Mouse (Mus musculus) kidney, embryonic 14.5 days (tissue): ENCODE measurements around the gene Olfr700. TPM values are rescaled to one million over a fixed set of nuclear protein-coding genes. Genes with fewer than 3 reads are reported as not detected.
"Not testable (repeated sequence)": the region's sequence is repeated elsewhere in the genome, so short reads cannot be mapped to it uniquely, and the experiment has no call there.

Experiments
- ATAC-seq: fragments of 200-750 bp; cut with Nextera tagmentation; 2 replicates; pipeline ENCODE4 v1.8.0; 2017; ENCODE audit warnings: moderate number of reproducible peaks, mild to moderate bottlenecking, moderate TSS enrichment, moderate library complexity; ENCODE audit not compliant: low FRiP score, low TSS enrichment
- H3K27ac ChIP-seq: fragments of 300-500 bp; sonication (generic); 2 replicates; pipeline ENCODE4 v1.5.1; 2014; ENCODE audit warnings: low read depth, mild to moderate bottlenecking, low read length, moderate library complexity, mixed read lengths
- H3K27me3 ChIP-seq: fragments of 300-500 bp; sonication (generic); 2 replicates; pipeline ENCODE4 v1.6.1; 2014; ENCODE audit warnings: mild to moderate bottlenecking, low read length; ENCODE audit not compliant: control insufficient read depth, insufficient read depth
- H3K36me3 ChIP-seq: fragments of 300-500 bp; sonication (generic); 2 replicates; pipeline ENCODE4 v1.6.1; 2014; ENCODE audit warnings: low read length, mixed read lengths; ENCODE audit not compliant: control insufficient read depth, insufficient read depth
- H3K4me1 ChIP-seq: fragments of 300-500 bp; sonication (generic); 2 replicates; pipeline ENCODE4 v1.6.1; 2014; ENCODE audit warnings: low read length, mixed read lengths; ENCODE audit not compliant: control insufficient read depth, insufficient read depth
- H3K4me2 ChIP-seq: fragments of 300-500 bp; sonication (generic); replicated peaks from 2 replicates; pipeline ENCODE4 v1.6.1; 2014; ENCODE audit warnings: low read depth, mild to moderate bottlenecking, low read length
- H3K4me3 ChIP-seq: fragments of 300-500 bp; sonication (generic); 2 replicates; pipeline ENCODE4 v1.5.1; 2014; ENCODE audit warnings: mild to moderate bottlenecking, low read length
- H3K9ac ChIP-seq: fragments of 300-500 bp; sonication (generic); 2 replicates; pipeline ENCODE4 v1.6.1; 2014; ENCODE audit warnings: low read depth, mild to moderate bottlenecking, low read length, moderate library complexity
- H3K9me3 ChIP-seq: fragments of 300-500 bp; sonication (generic); 2 replicates; pipeline ENCODE4 v1.6.1; 2016; ENCODE audit warnings: low read length; ENCODE audit not compliant: control insufficient read depth
- WGBS: fragments of 180-500 bp; shearing (Covaris S2); extraction: QIAGEN DNeasy Blood & Tissue Kit; methylation state at CpG from one replicate; pipeline ENCODE4 v1.1.7; 2014; 5-methylcytosine and 5-hydroxymethylcytosine counted together
- polyA plus RNA-seq: library from polyadenylated mRNA; unstranded; fragments of >200 nt; fragmentation: Nextera tagmentation; extraction: Ambion mirVana; gene quantifications from 2 replicates; pipeline ENCODE4 v1.2.1, GENCODE M21; 2014

Gene Olfr700
- not detected in 2 replicates for polyA plus RNA-seq

DNA sequence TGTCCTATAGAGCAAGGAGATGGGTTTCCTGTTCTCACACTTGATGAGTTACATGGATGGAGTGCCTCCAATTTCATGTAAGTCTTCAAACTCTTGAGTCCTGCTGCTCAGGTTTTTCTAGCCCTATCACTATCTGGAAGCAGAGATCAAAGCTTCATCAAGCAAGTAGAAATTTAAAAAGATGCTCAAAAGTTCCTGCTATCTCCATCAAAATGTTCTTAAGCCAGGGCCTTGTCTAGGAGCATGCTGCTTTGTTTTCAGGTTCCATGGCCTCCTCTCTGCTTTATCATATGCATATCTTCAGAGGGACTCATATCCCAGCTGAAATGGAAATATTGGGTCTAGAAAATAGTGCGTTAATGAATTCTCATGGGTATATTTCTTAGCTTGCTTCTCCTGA lies at the start of gene Olfr700:
Gene Olfr700 (minus strand): TSS at position 101 of the 400 bp plus-strand sequence.
- Histone ChIP-seq H3K9me3 (no peaks in the 10 kb centered on the region), H3K9ac (no peak within 1 kb of the TSS), H3K4me1 (no peaks in the 10 kb centered on the region), H3K36me3 (no peaks in the 10 kb centered on the region), H3K27me3 (no peaks in the 10 kb centered on the region), H3K27ac (no peak within 1 kb of the TSS), H3K4me3 (no peak within 1 kb of the TSS), H3K4me2 (no peak within 1 kb of the TSS)
- no peak for ATAC-seq
- 86% methylated on average over 1 of the region's 1 CpGs for WGBS

DNA sequence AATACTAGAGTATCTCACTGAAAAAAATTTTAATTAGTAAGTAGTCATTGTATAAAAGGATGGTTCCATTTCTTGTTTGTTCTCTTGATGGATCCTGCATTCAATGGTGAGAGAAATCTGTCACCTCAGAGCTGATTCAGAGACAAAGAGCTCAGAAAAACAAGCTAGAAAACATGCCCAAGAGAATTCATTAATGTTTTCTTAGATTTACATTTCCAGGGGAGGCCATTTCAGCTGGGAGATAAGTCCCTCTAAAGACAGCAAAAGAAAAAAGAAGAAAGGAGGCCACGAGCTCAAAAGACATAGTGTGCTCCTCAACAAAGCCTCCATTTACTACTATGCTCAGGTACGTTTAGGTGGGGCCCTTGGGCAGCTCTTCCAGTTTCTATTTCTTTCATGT lies 34.4 kb upstream of the Olfr700 start, which contains the start of gene Olfr703:
Gene Olfr703 (plus strand): TSS at position 301 of the 400 bp plus-strand sequence.
- Histone ChIP-seq H3K27ac (no peak within 1 kb of the TSS), H3K9ac (no peak within 1 kb of the TSS), H3K36me3 (no peaks in the 10 kb centered on the region), H3K4me1 (no peaks in the 10 kb centered on the region), H3K4me2 (no peak within 1 kb of the TSS), H3K27me3 (no peaks in the 10 kb centered on the region), H3K9me3 (no peaks in the 10 kb centered on the region), H3K4me3 (no peak within 1 kb of the TSS)
- WGBS, result 60% methylated on average over 2 of the region's 2 CpGs
- ATAC-seq, result no peak

DNA sequence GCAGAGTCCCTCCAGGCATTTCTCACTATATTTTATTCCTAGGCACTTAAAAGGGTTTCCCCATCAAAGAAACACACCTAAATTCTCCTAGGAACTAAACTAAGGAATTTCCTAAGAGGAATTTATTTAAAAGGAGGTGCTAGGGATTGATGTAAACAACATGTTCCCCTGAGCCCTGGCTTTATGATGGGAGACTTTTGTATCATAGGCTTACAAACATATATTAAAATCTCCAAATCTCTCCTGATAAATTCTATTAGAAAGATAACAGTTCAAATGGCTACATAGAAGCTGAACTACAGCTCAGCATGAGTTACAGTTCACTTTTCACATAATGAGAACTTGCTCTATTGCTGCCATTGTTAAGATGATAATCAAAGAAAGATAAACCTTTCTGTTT lies 25.2 kb upstream of the Olfr700 start, which contains the start of gene Olfr702:
Gene Olfr702 (minus strand): TSS at position 101 of the 400 bp plus-strand sequence.
- Histone ChIP-seq H3K9ac (no peak within 1 kb of the TSS), H3K4me1 (no peaks in the 10 kb centered on the region), H3K27ac (no peak within 1 kb of the TSS), H3K9me3 (no peaks in the 10 kb centered on the region), H3K4me3 (no peak within 1 kb of the TSS), H3K36me3 (no peaks in the 10 kb centered on the region), H3K4me2 (no peak within 1 kb of the TSS), H3K27me3 (no peaks in the 10 kb centered on the region)
- ATAC-seq, result no peak

DNA sequence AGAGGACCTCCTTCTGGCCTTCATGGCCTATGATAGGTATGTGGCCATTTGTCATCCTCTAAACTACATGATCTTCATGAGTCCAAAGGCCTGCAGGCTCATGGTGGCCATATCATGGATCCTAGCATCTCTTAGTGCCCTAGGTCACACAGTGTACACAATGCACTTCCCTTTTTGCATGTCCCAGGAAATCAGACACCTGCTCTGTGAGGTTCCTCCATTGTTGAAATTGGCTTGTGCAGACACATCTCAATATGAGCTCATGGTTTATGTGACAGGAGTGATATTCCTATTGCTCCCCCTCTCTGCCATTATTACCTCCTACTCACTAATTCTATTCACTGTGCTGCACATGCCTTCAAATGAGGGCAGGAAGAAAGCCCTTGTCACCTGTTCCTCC lies 9.8 kb upstream of the Olfr700 start:
- Histone ChIP-seq H3K36me3 (no peaks in the 10 kb centered on the region), H3K4me2 (no peak overlapping the region), H3K4me1 (no peaks in the 10 kb centered on the region), H3K27ac (no peak overlapping the region), H3K4me3 (no peak overlapping the region), H3K9ac (no peak overlapping the region), H3K9me3 (no peaks in the 10 kb centered on the region), H3K27me3 (no peaks in the 10 kb centered on the region)
- ATAC-seq, result no peak

DNA sequence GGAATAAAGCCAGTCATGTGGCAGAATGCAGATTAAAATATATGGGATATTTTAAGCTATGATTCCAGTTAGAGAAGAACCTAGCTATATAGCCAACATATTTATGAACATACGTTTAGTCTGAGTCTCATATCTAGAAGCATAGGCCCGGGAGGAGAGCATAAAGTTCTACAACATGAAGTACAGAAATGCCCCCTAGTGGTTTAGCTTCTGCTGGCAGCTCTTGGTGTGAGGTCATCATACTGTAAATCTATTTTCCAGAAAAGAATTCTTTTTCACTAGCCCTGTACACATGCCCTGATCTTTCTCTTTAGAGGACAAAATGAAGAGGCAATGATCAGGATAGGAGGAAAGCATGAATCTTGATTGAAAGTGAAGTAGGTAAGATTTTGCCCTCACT lies 7.1 kb upstream of the Olfr700 start:
- no peaks in the 10 kb centered on the region for H3K36me3 ChIP-seq
- ATAC-seq, result no peak
- no peak overlapping the region for H3K27ac ChIP-seq
- no peak overlapping the region for H3K9ac ChIP-seq
- H3K4me1 ChIP-seq, result no peaks in the 10 kb centered on the region
- H3K27me3 ChIP-seq, result no peaks in the 10 kb centered on the region
- WGBS, result 52% methylated on average over 2 of the region's 2 CpGs
- no peak overlapping the region for H3K4me3 ChIP-seq
- no peaks in the 10 kb centered on the region for H3K9me3 ChIP-seq
- H3K4me2 ChIP-seq, result no peak overlapping the region

DNA sequence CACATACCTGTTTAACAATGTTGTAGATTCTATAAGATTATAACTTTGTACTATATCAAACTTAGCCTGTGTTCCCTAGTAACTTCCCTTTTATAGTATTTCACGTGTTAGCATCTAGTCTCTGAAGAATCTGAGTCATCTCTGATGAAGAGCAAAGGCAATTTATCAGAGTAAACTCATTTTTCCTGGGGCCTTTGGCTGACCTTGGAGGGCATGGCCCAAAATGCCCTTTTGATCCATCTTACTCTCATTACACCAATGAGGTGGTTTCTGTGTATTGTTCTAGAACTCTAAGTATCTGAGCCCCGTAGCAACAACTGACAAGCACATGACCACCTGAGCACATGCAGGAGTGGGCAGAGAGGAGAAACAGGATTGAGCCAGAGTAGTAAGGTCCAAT lies 5.2 kb upstream of the Olfr700 start, which contains the start of gene Olfr701:
Gene Olfr701 (plus strand): TSS at position 301 of the 400 bp plus-strand sequence.
- 77% methylated on average over 2 of the region's 2 CpGs for WGBS
- H3K27ac ChIP-seq, result no peak within 1 kb of the TSS
- ATAC-seq, result no peak
- H3K27me3 ChIP-seq, result no peaks in the 10 kb centered on the region
- no peaks in the 10 kb centered on the region for H3K36me3 ChIP-seq
- H3K4me3 ChIP-seq, result no peak within 1 kb of the TSS
- H3K4me1 ChIP-seq, result no peaks in the 10 kb centered on the region
- no peaks in the 10 kb centered on the region for H3K9me3 ChIP-seq
- no peak within 1 kb of the TSS for H3K4me2 ChIP-seq
- no peak within 1 kb of the TSS for H3K9ac ChIP-seq

DNA sequence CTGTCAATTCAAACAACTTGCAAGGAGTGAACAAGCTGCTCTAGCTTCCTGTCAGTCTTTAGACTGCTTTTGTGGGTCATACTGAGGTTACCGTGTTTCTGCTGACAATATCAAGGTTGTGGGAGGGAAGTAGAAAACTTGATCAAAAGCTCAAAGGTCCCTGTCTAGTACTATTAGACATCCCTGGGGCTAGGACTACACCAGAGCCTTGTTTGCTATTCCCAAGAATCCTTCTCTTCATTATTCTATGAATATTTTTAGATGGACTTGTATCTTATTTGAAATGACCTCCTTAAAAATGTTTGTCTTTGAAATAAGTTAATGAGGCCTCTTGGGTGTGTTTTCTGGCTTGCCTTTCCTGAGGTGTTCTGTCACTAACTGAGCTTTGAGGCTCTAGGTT lies 15.5 kb downstream of the Olfr700 start, which contains the start of gene Olfr699:
Gene Olfr699 (minus strand): TSS at position 101 of the 400 bp plus-strand sequence.
- no peak within 1 kb of the TSS for H3K4me2 ChIP-seq
- H3K9ac ChIP-seq, result no peak within 1 kb of the TSS
- no peak for ATAC-seq
- WGBS, result 72% methylated on average over 1 of the region's 1 CpGs
- H3K9me3 ChIP-seq, result no peaks in the 10 kb centered on the region
- H3K36me3 ChIP-seq, result no peaks in the 10 kb centered on the region
- no peaks in the 10 kb centered on the region for H3K4me1 ChIP-seq
- H3K27me3 ChIP-seq, result no peaks in the 10 kb centered on the region
- H3K27ac ChIP-seq, result no peak within 1 kb of the TSS
- H3K4me3 ChIP-seq, result no peak within 1 kb of the TSS

DNA sequence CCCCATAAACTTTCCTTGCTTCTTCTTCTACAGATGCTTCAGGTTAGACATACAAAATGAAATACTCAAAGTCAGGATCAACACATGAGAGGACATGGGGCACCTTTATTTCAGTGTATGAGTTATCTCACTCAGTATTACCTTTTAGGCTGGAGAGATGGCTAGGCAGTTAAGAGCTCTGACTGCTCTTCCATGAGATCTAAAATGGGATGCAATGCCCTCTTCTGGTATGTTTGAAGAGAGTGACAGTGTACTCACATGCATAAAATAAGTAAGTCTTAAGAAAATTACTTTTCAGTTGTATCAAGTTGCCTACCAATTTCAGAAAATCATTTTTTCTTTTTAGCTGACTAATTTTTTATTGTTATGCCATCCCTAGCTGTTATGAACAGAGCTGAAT lies 20.3 kb downstream of the Olfr700 start:
- Histone ChIP-seq H3K27ac (no peak overlapping the region), H3K9me3 (no peaks in the 10 kb centered on the region), H3K4me2 (no peak overlapping the region), H3K9ac (no peak overlapping the region), H3K36me3 (no peaks in the 10 kb centered on the region), H3K4me3 (no peak overlapping the region), H3K4me1 (no peaks in the 10 kb centered on the region), H3K27me3 (no peaks in the 10 kb centered on the region)
- no peak for ATAC-seq

DNA sequence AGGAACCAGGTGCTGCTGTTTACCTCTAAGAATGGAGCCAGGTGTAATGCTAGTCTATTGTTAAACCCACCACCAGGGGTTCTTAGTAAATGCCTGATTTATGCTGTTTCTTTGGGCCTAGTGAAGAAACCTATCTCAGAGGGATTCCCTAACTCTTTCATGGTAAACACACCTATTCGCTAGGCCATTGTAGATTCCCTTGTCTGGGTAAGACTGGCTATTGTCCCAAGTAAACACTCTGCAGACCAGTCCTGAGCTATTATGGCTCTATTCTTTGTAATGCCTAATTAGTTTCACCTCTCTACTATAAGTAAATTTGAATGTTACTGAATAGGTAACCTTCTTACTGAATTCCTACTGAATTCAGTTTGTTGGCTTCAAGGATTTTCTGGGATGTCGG lies 47.6 kb downstream of the Olfr700 start:
- H3K9me3 ChIP-seq, ATAC-seq, H3K4me2 ChIP-seq, H3K9ac ChIP-seq, H3K36me3 ChIP-seq, H3K27me3 ChIP-seq, H3K4me1 ChIP-seq, H3K4me3 ChIP-seq, H3K27ac ChIP-seq: not testable (repeated sequence)
- WGBS, result 90% methylated on average over 2 of the region's 2 CpGs
